Mouse (Mus musculus): ENCODE measurements around the gene Dok5.

The Dok5 gene

DNA sequence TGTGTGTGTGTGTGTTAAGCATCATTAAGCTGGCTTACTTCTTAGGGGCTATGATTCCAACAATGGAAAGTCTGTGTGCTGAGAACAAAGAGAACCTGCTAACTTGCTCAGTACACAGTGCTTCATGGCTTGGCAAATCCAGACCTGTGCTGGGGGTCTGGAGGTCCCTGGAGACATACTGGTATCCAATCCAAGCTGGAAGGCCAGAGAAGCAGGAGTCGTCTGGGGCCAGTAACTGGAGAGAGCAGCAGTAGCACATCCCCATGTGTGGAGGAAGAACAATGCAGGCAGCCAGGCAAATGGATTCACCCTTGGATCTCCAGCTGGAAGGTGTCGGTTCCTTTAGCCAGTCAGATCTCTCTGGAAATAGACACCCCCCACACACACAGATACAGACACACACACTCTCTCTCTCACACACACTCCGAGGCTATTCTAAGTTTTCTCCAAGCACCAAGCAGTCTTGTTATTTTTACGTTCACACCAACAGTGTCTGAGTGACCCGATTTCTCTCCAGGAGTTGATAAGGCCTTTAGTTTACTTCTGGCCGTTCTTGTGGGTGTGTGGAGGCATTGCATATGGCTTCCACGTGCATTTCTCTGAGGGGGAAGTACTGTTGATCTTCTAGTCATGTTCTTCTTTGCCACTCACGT, 8.2 kb downstream of the Dok5 start:
- no peak for DNase-seq

DNA sequence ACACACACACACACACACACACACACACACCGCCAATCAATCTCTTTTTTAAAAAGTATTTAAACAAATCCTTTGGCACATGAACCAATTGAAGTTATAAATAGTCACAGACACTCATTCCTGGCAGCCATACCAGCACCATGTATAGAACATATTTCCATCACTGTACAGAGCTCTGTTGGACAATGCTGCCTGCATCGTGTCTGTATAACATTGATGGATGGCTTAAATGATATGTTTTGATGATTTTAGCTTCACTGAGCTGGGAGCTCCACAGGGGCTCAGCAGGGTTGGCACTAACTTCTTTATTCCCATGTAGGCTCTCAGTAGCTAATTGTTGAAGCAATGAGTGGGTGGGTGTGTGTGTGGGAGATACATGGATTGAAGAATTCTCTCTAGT, 11.9 kb downstream of the Dok5 start:
- no peak for DNase-seq

DNA sequence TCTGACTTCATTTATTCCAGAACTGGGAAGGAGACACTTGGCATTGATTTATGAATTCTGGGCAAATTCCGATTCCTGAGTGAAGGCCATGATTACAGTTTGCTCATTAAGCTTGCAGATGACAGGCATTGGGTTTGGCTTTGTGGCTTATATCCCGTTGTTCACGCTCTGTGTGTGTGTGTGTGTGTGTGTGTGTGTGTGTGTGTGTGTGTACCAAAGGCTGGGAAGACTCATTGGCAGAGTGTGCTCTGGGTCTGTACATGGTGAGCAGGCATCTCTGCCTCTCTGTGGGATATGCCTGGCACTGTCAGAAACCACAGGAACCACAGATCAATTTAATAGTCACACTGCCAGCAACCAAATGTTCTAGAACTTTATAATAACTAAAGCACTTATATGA, 17.3 kb downstream of the Dok5 start:
- DNase-seq = no peak

DNA sequence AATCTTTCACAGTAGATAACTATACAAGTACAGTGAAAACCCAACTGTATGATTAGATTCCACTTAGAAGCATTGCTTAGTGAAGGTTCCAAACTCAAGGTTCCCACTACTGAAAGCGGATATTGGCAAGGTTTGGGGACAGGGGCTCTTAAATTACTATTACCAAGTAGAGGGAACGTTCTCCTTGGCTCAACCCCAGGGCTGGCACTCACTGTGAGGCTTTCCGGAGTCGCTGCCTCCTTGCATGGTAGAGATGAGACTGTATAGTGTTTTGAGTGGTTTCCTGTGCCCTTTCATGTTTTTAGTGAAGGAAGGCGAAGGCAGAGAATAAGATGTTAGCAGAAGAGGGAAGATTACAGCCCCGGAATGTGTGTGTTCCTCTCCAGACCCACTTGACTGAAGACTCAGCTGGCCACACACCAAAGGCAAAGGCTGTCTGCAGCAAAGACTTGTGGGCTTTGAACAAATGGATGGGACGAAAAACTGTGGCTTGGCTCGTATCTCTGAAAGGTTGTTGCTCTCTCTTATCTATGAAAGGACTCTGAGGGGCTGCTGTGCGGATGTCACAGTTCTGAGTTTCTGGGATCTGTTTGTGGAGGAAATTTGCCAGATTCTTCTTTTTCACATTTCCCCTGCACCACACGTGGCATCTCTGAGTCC, 20.7 kb downstream of the Dok5 start:
- DNase-seq = no peak

DNA sequence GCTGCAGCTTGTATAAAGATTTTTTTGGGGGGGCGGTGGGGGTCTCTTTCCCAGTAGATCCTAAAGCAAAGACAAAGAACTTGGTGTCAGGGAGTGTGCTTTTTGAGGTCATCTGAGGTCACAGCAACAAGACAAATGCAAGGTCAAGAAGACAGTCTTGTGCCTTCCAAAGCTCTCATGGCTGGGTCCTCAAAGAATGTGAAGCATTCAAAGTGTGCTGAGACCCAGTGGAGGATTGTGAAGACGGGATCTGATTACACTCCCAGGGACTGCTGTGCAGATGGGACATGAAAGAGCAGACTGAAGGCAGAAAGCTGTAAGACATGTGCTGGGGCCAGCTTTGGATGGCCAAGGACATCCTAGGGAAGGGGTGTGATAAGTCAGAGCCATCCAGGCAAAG, 24.2 kb downstream of the Dok5 start:
- DNase-seq = no peak

DNA sequence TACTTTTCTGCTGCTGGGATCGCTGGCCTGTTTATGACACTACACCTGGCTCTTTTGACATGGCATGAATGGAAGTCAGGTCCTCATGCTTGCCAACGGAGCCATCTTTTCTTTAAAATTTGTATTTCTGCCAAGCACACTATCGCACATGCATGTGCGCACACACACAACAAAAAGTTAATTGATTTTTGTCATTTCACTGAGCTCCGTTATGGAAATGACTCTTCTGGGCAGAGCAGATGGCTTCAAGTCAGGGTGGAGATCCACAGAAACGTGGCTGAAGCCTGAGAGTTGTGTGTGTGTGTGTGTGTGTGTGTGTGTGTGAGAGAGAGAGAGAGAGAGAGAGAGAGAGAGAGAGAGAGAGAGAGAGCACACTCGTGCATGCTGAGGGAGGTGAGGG, 25.1 kb downstream of the Dok5 start:
- no peak for DNase-seq

DNA sequence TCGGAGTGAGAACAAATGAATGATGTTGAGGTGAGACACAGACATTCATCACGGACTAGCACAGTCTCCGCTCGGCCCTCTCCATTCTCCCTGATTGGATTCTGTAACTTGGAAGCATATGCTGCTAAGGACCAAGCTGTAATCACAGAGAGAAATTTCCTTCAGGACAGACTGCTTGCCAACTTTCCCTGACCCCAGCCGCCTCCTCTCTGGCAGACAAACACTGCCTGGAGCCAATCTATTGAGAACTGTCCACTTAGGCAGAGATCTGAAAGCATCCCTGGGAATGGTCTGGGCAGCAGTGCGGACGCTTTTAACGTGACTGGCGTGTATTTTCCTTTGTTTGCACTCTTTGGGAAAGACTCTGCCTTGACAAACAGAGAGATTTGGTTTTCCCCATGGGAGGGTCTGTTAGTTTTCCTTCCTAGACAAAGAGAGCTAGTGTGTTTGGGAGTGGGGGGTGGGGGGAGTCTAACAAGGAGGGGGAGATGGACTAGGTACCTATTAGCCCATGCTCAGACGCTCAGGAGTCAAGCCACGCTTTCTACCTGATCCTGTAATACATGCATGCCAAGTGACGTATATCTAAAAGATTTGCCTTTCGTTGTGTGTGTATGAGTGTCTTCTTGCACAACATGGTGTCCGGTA, 25.7 kb downstream of the Dok5 start:
- no peak for DNase-seq

DNA sequence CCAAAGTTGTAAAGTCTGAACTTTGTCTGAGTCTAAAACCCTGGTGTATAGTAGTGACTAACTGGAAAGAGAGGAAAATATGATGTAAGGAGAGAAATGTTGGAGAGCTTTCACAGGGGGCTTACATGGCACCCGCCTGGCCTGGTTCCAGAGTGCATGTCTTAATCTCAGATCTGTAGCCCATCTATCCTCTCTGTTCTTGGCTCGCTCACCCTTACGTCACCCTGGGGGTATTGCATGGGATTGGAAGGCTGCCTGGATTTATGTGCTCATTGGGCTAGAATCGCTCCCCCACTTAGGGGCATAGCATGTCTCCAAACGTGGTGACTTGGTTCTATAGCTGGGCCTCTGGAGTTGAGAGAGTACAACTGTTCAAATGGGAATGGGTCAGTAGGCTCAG, 26.6 kb downstream of the Dok5 start:
- no peak for DNase-seq

DNA sequence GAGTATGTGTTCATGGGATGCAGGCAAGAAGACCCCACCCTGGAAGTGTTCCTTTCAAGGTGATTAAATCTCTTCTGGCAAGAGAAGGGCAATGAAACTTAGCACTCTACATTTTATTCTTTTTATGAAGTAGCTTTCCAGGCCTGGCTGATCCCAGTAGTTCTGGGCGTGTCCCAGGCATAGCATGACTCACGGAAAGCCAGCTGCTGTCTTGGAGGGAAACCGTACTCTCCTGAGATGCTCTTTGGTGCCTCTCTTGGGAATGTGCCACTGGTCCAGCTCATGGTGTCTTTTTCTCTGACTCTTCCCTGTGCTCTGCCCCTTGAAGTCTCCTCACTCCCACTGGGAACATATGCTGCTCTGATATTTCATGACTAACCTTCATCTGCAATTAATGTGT, 33.1 kb downstream of the Dok5 start:
- DNase-seq = no peak

DNA sequence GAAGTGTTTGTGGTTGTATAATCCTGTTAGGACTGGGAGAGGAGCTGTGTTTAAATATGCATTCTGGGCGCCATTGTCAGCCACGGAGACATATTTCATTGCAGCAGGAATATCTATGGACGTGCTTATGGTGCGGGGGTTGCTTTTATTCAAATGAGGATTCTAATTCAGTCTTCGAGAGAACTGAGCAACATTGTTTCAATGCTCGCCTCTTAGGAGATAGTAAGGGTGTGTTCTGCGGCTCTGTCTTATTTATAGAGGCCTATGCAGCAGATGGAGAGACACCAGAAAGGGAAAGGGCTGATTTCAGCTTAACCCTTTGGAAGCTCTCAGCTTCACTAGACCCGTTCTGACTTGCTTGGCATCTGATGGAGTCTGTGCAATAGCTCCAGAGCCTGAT, 35.6 kb downstream of the Dok5 start:
- no peak for DNase-seq

DNA sequence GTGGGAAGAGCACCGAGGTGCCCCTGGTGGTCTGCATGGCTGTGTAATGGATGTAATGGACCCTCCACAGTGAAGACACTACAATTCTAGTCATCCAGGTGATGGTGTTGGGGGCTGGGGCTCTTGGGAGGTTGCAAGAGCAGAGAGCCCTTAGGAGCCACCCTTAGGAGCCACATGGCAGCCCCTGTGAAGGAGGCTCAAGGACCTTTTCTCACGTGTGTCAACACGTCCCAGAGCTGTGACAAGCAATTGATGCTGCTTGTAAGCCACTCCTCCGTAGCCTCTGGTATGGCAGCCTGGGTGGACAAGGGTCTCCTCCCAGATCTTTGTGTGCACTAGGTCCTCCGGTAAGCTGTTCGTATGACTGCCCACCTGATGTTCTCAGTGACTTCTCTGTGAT, 37.1 kb downstream of the Dok5 start:
- no peak for DNase-seq

DNA sequence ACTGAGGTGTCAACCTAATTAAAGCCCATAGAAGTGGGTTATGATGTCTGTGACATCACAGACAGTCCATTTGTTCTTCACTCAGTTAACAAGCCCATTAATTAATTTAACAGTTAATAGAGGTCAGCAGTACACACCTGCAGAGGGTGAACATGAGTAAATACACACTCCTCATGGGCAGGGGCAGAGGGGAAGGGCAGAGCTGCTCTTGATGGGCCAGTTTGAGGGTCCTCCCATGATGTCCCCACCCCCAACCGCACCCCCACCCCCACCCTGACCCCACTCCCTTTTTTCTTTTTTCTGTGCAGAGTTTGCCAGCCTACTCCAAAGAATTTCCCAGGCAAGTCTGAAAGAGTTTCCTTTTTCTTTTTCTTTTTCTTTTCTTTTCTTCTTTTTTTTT, 39.9 kb downstream of the Dok5 start:
- no peak for DNase-seq

DNA sequence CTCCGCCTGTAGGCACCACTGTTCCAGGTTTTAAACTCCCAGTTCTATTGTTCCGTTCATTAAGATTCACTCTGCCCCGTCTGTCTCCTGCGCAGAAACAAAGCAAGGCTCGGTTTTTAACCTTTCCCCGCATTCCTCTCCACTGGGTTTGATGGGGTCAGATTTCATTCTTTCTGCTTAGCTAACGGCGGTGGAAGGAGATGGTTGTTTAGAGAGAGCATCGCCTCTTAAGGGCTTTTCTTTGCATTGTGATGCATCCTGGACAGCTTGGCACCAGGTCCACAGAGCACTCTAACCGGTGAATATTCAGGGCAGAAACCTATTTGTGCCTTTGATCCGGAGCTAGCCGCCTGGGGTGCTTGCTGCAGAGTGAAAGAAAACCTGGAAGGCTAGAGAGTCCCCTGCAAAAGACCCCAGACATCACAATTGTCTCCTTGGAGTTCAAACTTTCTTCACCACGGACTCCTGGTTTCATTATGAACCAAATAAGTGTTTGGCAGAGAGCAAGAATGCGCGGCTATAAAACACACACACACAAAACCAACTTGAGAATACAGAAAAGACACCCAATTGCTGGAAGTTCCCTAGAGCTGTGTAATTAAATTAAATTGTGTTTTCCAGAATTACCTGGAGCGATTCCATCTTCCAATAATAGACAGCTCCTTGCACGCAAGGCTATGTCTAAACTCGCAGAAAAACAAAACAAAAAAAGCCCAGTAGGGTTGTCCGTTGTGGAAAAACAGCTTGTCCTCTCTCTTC, 40.7 kb downstream of the Dok5 start:
- no peak for DNase-seq

DNA sequence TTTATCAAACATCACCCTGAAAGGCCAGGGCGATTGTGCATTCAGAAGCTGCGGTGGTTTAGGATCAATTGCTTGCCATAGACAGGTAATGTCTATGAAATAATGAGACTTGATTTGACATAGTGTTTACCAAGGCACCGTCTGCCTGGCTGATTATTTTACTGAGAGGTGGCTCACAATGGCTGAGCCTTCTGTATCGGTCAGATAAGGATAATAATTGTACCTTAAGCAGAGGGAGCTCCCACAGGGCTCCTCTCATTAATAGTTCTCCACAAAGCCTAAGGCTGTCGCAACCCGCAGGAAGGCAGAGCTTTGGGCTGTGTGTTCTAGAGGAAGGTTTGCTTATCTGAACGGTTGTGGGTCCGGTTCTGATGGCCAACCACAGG, 41.3 kb downstream of the Dok5 start:
- DNase-seq = no peak

DNA sequence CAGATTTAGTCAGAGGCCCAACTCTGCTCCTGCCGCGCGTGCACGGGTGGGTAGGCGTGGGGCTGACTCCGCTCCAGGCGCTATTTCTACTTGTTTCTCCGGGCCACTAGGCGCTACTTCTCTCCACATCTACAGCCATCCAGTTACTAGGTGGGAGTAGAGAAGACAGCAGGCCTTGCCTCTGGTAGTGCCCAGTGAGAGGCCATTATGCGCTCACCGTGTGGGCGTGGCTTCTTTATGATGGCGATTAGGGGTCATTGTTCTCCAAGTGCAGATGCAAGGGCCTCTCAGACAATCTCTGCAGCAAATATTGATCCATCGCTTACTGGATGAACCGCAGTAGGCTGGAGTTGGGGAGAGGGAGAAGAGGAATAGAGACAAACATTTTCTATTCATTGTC, 44.0 kb downstream of the Dok5 start:
- DNase-seq = no peak

DNA sequence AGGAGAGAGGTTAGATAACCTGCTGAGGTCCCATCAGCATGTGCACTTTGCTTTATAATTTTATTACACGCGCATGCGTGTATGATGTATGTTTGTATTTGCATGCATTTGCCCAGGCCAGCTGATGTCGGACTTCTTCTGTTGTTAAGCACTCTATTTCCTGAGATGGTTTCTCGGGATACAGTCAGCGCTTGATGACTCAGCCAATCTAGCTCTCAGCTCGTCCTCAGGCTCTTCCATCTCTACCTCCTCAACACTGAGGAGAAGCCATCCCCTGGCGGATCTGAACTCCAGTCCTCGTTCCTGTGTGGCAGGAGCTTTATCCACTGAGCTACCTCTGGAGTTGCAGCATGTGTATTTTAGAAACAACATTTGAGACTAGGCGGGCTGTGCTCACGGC, 44.5 kb downstream of the Dok5 start:
- no peak for DNase-seq

DNA sequence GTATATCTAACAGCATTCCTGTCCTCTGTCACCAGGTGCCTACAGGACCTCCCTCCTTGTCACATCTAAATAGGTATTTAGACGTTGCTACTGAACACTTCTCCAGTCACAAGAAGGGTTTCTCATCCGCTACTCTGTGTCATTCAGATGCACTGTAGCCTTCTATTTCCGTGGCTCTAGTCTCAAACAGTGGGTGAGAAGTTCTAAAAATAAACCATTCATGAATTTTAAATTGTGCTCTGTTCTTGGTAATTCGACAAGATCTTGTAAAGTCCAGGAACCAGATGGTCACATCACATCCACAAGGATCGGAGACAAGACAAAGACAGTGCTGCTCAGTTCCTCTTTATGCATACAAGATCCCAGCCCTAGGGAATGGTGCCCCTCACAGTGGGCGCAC, 46.0 kb downstream of the Dok5 start:
- DNase-seq = no peak

DNA sequence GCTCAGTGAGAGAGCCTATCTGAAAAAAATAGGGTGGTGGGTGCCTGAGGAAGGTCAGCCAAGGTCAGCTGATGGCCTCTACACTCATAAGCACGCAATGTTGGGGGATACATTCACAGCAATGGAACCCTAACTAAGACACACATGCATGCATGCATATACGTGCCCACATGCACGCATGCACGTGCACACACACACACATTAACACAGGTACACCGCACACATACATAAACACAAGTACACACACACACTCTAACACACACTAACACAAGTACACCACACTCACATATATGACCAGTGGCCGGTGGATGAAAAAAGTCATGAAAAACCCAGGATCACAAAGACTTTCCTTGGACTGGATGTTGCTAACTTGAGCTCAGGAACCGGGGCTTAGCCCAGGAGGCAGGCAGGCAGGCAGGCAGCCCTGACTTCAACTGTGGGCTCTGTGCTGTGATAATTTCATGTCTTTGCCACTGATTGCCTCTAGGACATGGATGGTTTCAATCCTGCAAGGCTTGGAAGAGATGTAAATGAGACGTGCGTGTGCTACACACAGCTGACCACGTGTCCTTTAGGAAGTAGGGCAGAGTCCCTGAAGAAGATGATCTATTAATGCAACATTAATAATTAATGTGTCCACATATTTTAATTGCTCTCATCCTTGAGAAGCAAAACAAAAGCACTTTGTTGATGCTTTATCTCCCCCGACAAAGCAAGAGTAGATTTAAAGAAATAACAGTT, 48.6 kb downstream of the Dok5 start:
- DNase-seq = no peak

DNA sequence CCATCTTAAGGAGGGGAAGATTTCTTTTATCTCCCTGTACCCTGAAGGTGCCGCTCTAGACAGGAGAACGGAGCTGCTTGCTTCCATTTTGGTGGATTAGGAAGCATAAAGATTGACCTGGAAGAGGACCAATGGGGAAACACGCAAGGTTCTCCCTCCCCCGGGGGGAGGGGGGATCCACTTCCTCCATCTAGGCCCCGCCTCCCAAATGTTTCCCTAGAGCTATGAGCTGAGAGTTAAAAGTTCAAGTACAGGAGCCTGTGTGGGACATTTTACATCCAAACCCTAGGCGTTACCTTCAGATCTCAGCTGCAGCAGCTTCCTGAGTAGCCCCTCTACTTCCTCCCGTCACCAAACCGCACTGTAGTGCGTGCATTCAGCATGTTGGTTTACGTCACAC, 56.5 kb downstream of the Dok5 start:
- no peak for DNase-seq

DNA sequence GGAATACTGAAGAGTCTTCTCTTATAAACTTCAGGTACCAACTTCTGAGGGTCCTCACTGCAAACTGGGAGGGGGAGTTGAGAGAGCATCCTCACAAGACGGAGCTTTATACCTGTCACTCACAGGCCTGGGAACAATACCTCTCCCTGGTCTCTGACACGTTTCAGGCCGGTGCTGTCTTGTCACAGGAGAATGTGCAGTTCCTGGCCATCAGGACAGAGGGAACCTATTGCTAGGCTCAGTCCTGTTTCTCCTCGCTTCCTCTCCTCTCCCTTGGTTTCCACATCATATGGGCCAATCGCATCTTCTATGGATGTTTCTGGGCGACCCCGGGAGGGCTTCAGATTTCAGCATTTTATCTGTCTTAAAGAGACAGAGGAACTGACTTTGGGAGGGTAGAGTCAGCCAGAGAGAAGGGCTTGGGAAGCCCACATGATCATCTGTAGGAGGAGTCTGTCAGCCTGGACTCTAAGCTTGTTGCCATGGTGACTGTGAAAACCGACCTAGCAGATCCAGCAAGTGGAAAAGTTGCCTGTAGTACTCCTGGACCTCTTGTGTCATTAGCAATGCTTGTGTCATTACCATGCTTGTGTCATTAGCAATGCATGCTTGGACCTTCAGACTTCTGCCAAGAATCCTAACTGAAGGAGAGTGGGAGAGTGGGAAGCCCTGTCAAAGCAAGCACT, 59.9 kb downstream of the Dok5 start:
- DNase-seq = no peak

DNA sequence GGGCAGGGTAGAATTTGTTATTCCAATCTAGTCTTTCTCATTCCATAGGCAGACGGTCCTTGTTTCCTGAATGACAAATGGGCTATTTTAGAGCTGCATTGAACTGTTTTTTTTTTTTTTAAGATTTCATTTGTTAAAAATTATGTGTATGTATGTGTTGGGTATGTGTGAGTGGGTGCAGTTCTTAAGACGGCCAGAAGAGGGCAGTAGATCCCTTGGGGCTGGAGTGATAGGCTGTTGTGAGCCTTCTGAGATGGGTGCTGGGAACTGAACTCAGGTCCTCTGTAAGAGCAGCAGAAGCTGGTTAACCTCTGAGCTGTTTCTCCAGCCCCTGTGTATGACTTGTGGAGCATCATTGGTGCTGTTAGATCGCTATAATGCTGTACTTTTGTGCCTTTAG, 63.6 kb downstream of the Dok5 start:
- no peak for DNase-seq

DNA sequence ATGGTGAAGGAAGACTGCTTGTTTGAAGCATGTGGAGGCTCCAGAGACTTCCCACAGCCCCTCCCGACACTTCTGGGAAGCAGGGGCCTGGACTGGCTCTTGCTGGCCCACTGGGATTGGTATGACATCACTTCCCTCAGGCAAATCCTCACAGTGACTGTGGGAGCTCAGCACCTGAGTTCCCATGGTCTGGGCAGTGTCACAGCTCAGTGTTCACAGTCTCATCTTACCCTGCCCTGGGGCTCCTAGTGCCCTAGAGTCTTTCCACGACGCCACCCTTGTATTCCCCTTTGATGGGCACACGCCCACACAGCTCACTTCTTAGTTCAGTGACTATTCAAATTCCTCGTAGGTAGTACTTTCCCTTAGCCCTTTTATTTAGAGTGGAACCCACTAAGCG, 71.4 kb downstream of the Dok5 start:
- no peak for DNase-seq

Data from cerebellum, adult 8-10 months (tissue).